Mouse (Mus musculus) myocyte (in vitro differentiated cells): ENCODE data around the gene Gm9780.
"Not testable (repeated sequence)": the region's sequence is repeated elsewhere in the genome, so short reads cannot be mapped to it uniquely, and the experiment has no call there.

Experiments used
- CEBPB ChIP-seq: IDR thresholded peaks from 2 replicates; pipeline ENCODE4 v1.6.1; 2011; ENCODE audit warnings: mild to moderate bottlenecking, moderate library complexity; ENCODE audit not compliant: poor library complexity, insufficient read depth, severe bottlenecking
- MAX ChIP-seq: IDR thresholded peaks from one replicate; pipeline ENCODE4 v1.6.1; 2011; ENCODE audit warnings: low read depth, mild to moderate bottlenecking, control low read depth
- MYOD1 ChIP-seq, 3 experiments: IDR thresholded peaks; one replicate each; pipeline ENCODE4 v1.6.1; 2011; ENCODE audit warnings: control low read depth in 2 of 3, low read depth in 2 of 3, mild to moderate bottlenecking in 2 of 3, moderate library complexity in 1 of 3; ENCODE audit not compliant: insufficient read length in 2 of 3, control insufficient read depth in 1 of 3
- MYOG ChIP-seq, 3 experiments: IDR thresholded peaks; one replicate each; pipeline ENCODE4 v1.6.1; 2011; ENCODE audit warnings: control low read depth in 2 of 3, low read depth in 2 of 3, mild to moderate bottlenecking in 2 of 3; ENCODE audit not compliant: insufficient read length in 2 of 3, control insufficient read depth in 1 of 3, insufficient read depth in 1 of 3
- POLR2A ChIP-seq: IDR thresholded peaks from one replicate; pipeline ENCODE4 v1.6.1; 2011; ENCODE audit warnings: low read depth, mild to moderate bottlenecking, control low read depth, moderate library complexity; ENCODE audit not compliant: insufficient read length
- POLR2AphosphoS2 ChIP-seq: IDR thresholded peaks from one replicate; pipeline ENCODE4 v1.6.1; 2011; ENCODE audit warnings: low read depth, control low read depth; ENCODE audit not compliant: insufficient read length
- REST ChIP-seq: IDR thresholded peaks from one replicate; pipeline ENCODE4 v1.6.1; 2011; ENCODE audit warnings: mild to moderate bottlenecking, control low read depth, moderate library complexity; ENCODE audit not compliant: insufficient read depth, insufficient read length
- TCF12 ChIP-seq: IDR thresholded peaks from one replicate; pipeline ENCODE4 v1.6.1; 2011; ENCODE audit warnings: mild to moderate bottlenecking, control low read depth; ENCODE audit not compliant: poor library complexity, insufficient read depth, severe bottlenecking
- USF1 ChIP-seq: IDR thresholded peaks from one replicate; pipeline ENCODE4 v1.6.1; 2011; ENCODE audit warnings: low read depth, mild to moderate bottlenecking, control low read depth, moderate library complexity

- not testable (repeated sequence) for TF ChIP-seq TCF12; CEBPB; POLR2A; REST; MYOD1 (IDR thresholded peaks at IDR 0.05; ENCODE audit: control insufficient read depth in 1 of 3, insufficient read length in 2 of 3, low read depth in 2 of 3); MAX; MYOG (IDR thresholded peaks at IDR 0.05; ENCODE audit: control insufficient read depth in 1 of 3, insufficient read depth in 1 of 3, insufficient read length in 2 of 3, low read depth in 2 of 3); USF1; POLR2AphosphoS2
Observed at GRCm38 (mm10) chr14:26034364-26034763, 8.1 kb downstream of the Gm9780 start.
